Mouse (Mus musculus) forebrain, embryonic 10.5 days (tissue): ENCODE results near the gene Tmem121b. TPM values are rescaled to one million over a fixed set of nuclear protein-coding genes. Genes with fewer than 3 reads are reported as not detected.
A peak's percentile ranks its signal among the peaks of the same experiment; 100 is the strongest.

ENCODE experiments used
- DNase-seq: peaks from one replicate; pipeline ENCODE4 v3.0.0-alpha.2; 2017; ENCODE audit warnings: low spot score; ENCODE audit errors: extremely low spot score
- H3K27ac ChIP-seq: fragments of 300-500 bp; sonication (generic); 2 replicates; pipeline ENCODE4 v1.5.1; 2016; ENCODE audit warnings: mild to moderate bottlenecking
- H3K27me3 ChIP-seq: fragments of 300-500 bp; sonication (generic); 2 replicates; pipeline ENCODE4 v1.6.1; 2016; ENCODE audit warnings: mild to moderate bottlenecking; ENCODE audit not compliant: poor library complexity, severe bottlenecking
- H3K36me3 ChIP-seq: fragments of 300-500 bp; sonication (generic); replicated peaks from 2 replicates; pipeline ENCODE4 v1.6.1; 2016; ENCODE audit warnings: mild to moderate bottlenecking, moderate library complexity
- H3K4me1 ChIP-seq: fragments of 300-500 bp; sonication (generic); 2 replicates; pipeline ENCODE4 v1.6.1; 2016
- H3K4me3 ChIP-seq: fragments of 300-500 bp; sonication (generic); 2 replicates; pipeline ENCODE4 v1.5.1; 2016; ENCODE audit warnings: mild to moderate bottlenecking, moderate library complexity
- H3K9me3 ChIP-seq: fragments of 300-500 bp; sonication (generic); 2 replicates; pipeline ENCODE4 v1.6.1; 2016; ENCODE audit warnings: mild to moderate bottlenecking, moderate library complexity
- WGBS: fragments of 180-500 bp; shearing (Covaris S2); methylation state at CpG from one replicate; pipeline ENCODE4 v1.1.7; 2016; 5-methylcytosine and 5-hydroxymethylcytosine counted together
- polyA plus RNA-seq: library from polyadenylated mRNA; unstranded; fragments of >200 nt; fragmentation: Nextera tagmentation; extraction: Ambion mirVana; gene quantifications from 2 replicates; pipeline ENCODE4 v1.2.1, GENCODE M21; 2016

Gene Tmem121b
- polyA plus RNA-seq, 1 experiment from 2014 or later, result 0.47 TPM

DNA sequence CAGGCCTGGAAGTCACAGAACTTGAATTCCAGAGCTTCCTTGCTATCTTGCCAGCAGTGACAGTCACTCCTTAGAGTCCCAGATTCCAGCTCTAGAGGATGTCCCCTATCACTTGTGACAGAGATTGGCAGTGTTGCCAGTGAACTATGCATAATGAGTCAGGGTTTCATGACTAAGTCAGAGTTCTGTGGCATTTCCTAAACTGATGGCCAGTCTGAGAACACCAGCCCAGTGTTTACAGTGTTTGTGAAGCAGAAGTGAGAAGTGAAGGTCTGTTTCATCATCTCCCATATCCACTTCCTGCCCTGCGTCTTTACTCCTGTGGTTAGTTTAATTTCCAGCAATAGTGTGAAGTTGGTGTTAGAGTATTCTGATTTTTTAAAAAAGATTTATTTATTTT lies 22.9 kb downstream of the Tmem121b start:
- peaks cover 31% of the 10 kb centered on the region for H3K4me1 ChIP-seq
- DNase-seq, result no peak
- H3K36me3 ChIP-seq, result no peaks in the 10 kb centered on the region
- peaks cover 7% of the 10 kb centered on the region for H3K27me3 ChIP-seq
- H3K9me3 ChIP-seq, result no peaks in the 10 kb centered on the region
- H3K4me3 ChIP-seq, result no peak overlapping the region
- no peak overlapping the region for H3K27ac ChIP-seq
- 93% methylated on average over 1 of the region's 1 CpGs for WGBS

DNA sequence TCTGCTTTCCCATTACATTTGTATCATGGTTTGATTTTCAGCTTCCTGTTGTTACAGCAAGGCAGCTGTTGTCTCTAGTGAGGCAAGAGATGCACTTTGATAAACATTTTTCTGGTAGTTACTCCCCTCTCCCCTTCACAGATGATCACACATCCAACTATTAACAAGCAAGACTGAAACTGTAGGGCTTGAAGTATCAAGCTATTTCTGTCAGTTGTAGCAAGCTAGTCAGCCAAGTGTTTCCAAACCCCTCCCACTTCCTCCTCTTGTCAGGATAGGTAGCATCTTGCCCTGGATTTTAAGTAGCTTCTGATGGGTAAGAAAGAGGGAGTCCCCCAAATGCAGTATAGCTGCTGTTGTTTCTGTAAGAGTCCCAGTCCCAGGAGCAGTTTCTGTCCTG lies 23.8 kb downstream of the Tmem121b start:
- Histone ChIP-seq H3K27ac (no peak overlapping the region), H3K4me3 (no peak overlapping the region), H3K4me1 (peaks cover 31% of the 10 kb centered on the region), H3K36me3 (no peaks in the 10 kb centered on the region), H3K9me3 (no peaks in the 10 kb centered on the region), H3K27me3 (peaks cover 16% of the 10 kb centered on the region)
- no peak for DNase-seq

DNA sequence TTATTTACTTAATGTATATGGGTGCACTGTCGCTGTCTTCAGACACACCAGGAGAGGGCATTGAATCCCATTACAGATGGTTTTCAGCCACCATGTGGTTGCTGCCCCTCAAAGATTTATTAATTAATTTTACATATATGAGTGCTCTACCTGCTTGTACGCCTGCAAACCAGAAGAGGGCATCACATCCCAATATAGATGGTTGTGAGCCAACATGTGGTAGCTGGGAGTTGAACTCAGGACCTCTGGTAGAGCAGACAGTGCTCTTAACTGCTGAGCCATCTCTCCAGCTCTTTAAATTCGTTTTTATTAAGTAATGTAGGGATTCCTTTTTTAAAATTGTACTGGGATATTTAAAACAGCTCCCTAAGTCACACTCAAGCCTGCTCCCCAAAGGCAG lies 24.3 kb downstream of the Tmem121b start:
- H3K4me3 ChIP-seq, result no peak overlapping the region
- 68% methylated on average over 3 of the region's 3 CpGs for WGBS

DNA sequence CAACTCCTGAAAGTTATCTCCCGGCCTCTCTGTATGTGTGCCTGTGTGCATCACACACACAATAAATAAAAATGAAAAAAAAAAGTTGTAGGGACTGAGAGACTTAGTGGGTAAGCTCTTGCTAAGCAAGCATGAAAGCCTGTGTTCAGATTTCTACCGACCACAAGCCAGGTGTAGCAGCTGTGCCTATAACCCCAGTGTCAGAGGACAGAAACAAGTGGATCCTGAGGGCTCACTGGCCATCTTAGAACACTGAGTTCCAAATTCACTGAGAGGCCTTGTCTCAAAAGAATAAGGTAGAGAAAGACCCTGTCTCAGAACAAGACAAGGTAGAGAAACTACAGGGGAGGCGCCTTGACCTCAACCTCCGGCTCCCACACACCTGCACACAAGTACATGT lies 25.3 kb downstream of the Tmem121b start:
- no peak for DNase-seq
- no peaks in the 10 kb centered on the region for H3K36me3 ChIP-seq
- peaks cover 31% of the 10 kb centered on the region for H3K27me3 ChIP-seq
- H3K4me1 ChIP-seq, result peaks cover 36% of the 10 kb centered on the region
- H3K9me3 ChIP-seq, result no peaks in the 10 kb centered on the region
- no peak overlapping the region for H3K27ac ChIP-seq
- no peak overlapping the region for H3K4me3 ChIP-seq
- WGBS, result 91% methylated on average over 4 of the region's 4 CpGs

More for the DNA sequence above, 24.3 kb downstream of the Tmem121b start:
- DNase-seq, result no peak
- Histone ChIP-seq H3K9me3 (no peaks in the 10 kb centered on the region), H3K36me3 (no peaks in the 10 kb centered on the region), H3K27me3 (peaks cover 21% of the 10 kb centered on the region), H3K4me1 (peaks cover 35% of the 10 kb centered on the region), H3K27ac (no peak overlapping the region)

DNA sequence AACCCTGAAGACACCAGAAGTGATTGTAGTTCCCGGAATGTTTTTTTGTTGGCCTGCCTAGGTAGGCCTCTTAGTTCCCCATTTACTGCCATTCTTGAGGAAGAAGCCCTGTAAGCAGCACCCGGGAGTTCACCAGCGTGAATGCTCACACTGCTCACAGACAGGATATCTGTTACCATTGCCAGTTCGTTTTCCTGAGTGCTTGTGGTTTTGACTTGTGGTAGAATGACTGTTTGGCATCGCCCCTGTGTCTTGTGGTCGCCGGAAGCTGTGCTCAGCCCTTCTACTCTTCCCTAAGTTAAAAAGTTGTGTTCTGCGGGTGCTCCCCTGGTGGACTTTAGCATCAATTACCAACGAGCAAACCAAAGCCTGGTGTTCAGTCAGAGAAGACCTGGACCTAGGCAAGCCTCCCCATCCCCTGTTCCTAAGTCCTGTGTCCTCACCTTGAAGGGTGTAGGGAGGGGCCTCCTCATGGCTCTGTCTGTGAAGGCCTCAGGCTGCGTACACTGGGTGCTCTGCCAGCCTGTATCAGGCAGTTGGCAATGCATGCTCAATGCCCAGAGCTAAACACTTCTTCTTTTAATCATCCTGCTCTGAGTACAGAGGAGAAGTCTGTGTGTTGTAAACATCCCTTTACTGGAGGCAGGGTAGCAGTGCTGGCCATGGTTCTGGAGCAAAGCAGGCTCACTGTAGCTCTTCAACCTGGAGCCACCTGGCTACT lies 26.8 kb downstream of the Tmem121b start:
- Histone ChIP-seq H3K27ac (no peak overlapping the region), H3K4me1 (peaks cover 25% of the 10 kb centered on the region), H3K4me3 (no peak overlapping the region), H3K36me3 (no peaks in the 10 kb centered on the region), H3K27me3 (peaks cover 46% of the 10 kb centered on the region), H3K9me3 (no peaks in the 10 kb centered on the region)
- WGBS, result 79% methylated on average over 10 of the region's 10 CpGs
- DNase-seq, result no peak

DNA sequence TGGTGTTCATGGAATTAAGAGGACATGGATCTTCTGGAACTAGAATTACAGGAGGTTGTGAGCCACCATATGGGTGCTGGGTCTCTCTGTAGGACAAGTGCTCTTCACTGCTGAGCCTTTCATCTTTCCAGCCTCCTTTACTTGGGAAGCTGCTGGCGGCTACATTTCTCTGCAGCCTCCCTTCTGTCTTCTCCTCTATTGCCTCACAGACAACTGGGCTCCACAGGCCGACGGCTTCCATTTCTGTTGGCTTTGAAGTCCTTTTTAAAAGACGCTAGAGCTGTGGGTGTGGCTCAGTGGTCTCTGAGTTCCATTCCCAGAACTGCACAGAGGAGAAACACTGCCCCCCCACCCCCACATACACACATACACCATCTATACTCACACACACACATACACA lies 28.2 kb downstream of the Tmem121b start:
- DNase-seq, result no peak
- 58% methylated on average over 4 of the region's 4 CpGs for WGBS

DNA sequence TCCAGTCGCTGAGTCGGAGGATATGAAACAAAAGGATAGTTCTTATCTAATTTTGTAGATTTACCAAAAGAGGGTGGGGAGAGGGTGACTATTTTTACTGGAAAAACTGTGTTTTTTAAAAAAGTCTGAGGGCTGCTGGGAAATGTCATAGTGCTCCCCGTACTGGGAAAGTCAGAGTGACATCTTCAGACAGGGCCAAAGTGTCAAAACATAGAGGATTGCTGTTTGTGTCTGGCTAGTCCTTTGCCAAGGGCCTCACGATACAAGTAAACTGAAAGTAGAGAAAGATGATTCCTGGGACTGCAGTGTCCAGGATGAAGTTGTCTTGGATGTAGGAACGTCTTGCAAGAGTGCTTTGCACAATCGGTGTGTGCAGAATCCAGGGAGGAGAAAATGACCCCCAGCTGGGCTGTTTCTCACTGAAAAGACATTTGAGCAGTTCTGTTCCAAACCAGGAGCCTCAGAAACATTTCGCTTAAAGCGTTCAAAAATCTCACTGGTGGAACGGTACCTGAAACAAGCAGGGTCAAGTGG lies 29.1 kb downstream of the Tmem121b start:
- WGBS, result 62% methylated on average over 9 of the region's 9 CpGs
- H3K27me3 ChIP-seq, result peaks cover 54% of the 10 kb centered on the region
- no peaks in the 10 kb centered on the region for H3K9me3 ChIP-seq
- H3K27ac ChIP-seq, result no peak overlapping the region
- no peak for DNase-seq
- peak overlapping the region; percentile 70 for H3K4me3 ChIP-seq
- H3K36me3 ChIP-seq, result no peaks in the 10 kb centered on the region
- H3K4me1 ChIP-seq, result peaks cover 19% of the 10 kb centered on the region

More for the DNA sequence above, 28.2 kb downstream of the Tmem121b start:
- Histone ChIP-seq H3K36me3 (no peaks in the 10 kb centered on the region), H3K9me3 (no peaks in the 10 kb centered on the region), H3K4me3 (no peak overlapping the region), H3K27ac (no peak overlapping the region), H3K4me1 (peaks cover 19% of the 10 kb centered on the region), H3K27me3 (peaks cover 54% of the 10 kb centered on the region)

DNA sequence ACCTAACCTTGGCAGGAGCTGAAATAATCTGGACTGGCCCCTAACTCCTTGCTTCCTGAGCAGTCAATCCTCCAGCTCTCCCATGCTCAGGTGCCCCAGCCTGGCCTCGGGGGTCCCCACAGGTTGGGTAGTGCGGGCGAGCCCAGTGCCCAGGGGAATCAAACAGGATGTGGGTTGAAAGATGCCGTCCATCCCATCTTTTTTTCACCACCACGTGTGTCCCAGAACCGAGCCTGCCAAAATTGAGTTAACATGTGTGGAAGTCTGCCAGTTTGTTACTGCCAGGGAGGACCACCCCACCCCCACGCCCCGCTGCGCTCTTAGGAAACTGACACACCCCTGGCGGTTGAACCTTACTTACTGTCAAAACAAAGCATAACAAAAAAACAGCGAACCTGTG lies 29.7 kb downstream of the Tmem121b start:
- H3K4me3 ChIP-seq, result peak overlapping the region; percentile 70
- H3K9me3 ChIP-seq, result no peaks in the 10 kb centered on the region
- no peak for DNase-seq
- H3K36me3 ChIP-seq, result no peaks in the 10 kb centered on the region
- peaks cover 54% of the 10 kb centered on the region for H3K27me3 ChIP-seq
- no peak overlapping the region for H3K27ac ChIP-seq
- H3K4me1 ChIP-seq, result peaks cover 19% of the 10 kb centered on the region
- WGBS, result 12% methylated on average over 11 of the region's 11 CpGs

DNA sequence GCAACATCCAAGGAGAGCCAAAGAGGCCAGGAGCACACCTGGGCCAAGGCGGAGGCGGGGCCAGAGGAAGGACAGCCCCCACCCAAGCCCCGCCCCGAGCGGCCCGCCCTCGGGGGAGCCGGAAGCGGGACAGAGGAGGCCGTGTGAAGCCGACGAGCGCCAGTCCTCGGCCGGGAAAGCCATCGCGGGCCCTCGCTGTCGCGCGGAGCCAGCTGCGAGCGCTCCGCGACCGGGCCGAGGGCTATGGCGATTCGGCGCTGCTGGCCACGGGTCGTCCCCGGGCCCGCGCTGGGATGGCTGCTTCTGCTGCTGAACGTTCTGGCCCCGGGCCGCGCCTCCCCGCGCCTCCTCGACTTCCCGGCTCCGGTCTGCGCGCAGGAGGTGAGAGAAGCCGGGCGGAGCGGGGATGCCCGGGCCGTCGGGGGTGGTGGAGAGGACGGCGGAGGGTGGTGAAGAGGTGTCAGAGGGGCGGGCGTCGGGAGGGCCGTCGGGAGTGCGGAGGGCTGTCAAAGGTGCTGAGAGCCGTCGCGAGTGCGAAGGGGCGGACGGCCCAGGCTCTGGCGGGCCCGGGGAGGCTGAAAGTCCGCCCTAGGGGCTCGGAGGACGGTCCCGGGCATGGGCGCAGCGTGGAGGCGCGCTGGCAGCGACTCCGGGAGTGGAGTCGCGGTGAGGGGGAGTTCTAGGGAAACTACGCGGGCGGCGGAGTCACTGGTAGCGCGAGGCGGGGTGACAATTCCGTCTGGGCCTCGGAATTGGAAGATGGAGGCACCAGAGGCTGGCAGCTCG lies 30.3 kb downstream of the Tmem121b start, which contains the start of gene Il17ra:
TSS of gene Il17ra (plus strand) at position 162 of the 786 bp plus-strand sequence.
- Histone ChIP-seq H3K27ac (peak within 1 kb of the TSS; percentile 78), H3K4me3 (peak within 1 kb of the TSS; percentile 70), H3K9me3 (no peaks in the 10 kb centered on the region), H3K36me3 (no peaks in the 10 kb centered on the region), H3K27me3 (peaks cover 54% of the 10 kb centered on the region), H3K4me1 (peaks cover 19% of the 10 kb centered on the region)
- peak; percentile 69 for DNase-seq
- WGBS, result under 1% methylated on average over 90 of the region's 90 CpGs

DNA sequence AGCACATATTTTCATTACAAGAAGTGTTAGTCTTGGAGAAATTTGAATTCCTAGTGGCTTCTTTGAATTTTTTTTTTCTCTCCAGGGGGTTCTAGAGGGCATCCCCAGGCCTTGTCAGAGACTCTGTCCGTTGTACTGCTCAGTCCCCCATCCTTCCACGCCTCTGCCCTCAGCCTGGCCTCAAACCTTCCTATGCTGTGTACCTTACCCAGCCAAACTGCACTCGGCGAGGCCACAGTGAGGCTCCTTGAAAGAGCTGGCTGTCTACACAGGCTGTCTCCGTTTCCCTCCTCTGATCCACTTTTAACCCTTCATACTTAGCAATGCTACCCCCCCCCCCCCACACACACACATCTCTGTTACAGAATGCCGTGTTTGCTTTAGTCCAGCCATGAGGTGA lies 31.4 kb downstream of the Tmem121b start:
- Histone ChIP-seq H3K27ac (no peak overlapping the region), H3K9me3 (no peaks in the 10 kb centered on the region), H3K4me1 (peaks cover 19% of the 10 kb centered on the region), H3K4me3 (no peak overlapping the region), H3K36me3 (no peaks in the 10 kb centered on the region), H3K27me3 (peaks cover 54% of the 10 kb centered on the region)
- WGBS, result 53% methylated on average over 6 of the region's 6 CpGs
- DNase-seq, result no peak

DNA sequence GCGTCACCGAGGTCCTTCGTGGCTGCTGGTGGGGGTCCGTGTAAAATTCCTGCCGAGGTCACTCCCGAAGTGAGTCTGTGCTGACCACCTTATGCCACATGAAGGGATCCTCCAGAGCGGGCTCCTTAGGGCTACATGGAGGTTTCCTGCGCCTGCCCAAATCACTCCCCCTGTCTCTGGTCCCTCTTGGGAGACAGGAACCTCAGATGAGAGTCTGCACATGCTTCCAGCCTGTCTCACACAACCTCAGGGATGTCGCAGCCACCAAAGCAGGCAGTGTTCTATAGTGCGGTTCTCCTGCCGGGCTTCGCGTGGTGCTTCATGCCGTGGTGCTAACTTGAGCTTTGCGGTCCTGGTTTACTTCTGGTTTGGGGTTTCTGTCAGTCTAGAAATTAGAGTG lies 32.4 kb downstream of the Tmem121b start:
- H3K27me3 ChIP-seq, result peaks cover 48% of the 10 kb centered on the region
- DNase-seq, result no peak
- H3K27ac ChIP-seq, result no peak overlapping the region
- H3K4me3 ChIP-seq, result no peak overlapping the region
- WGBS, result 69% methylated on average over 15 of the region's 15 CpGs
- no peaks in the 10 kb centered on the region for H3K9me3 ChIP-seq
- peaks cover 19% of the 10 kb centered on the region for H3K4me1 ChIP-seq
- no peaks in the 10 kb centered on the region for H3K36me3 ChIP-seq

DNA sequence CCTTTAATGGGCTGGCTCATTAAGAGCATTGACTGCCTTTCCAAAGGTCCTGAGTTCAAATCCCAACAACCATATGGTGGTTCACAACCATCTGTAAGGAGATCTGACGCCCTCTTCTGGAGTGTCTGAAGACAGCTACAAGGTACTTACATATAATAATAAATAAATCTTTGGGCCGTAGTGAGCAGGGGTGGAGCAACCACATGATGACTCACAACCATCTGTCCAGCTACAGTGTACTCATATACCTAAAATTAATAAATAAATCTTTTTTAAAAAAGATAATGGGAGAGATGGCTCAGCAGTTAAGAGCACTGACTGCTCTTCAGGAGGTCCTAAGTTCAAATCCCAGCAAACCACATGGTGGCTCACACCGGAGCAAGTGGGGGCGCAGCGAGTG lies 35.9 kb downstream of the Tmem121b start:
- Histone ChIP-seq H3K27me3 (peaks cover 18% of the 10 kb centered on the region), H3K27ac (no peak overlapping the region), H3K36me3 (no peaks in the 10 kb centered on the region), H3K4me3 (no peak overlapping the region), H3K9me3 (no peaks in the 10 kb centered on the region), H3K4me1 (no peaks in the 10 kb centered on the region; the same call in 1 of the 2 replicates)
- no peak for DNase-seq
- WGBS, result 90% methylated on average over 5 of the region's 5 CpGs

DNA sequence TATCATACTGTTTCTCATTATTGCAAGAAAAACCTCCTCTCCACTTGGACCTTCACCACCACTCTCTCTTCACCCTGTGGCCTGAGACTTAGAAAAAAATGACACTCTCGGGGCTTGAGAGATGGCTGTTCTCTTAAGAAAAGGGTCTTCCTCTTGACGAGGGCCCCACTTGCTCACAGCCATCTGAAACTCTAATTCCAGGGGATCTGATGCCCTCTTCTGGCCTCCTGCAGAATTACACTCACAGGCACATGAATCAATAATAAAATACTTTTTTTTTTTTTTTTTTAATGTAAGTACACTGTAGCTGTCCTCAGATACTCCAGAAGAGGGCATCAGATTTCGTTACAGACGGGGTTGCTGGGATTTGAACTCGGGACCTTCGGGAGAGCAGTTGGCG lies 36.5 kb downstream of the Tmem121b start:
- WGBS, result 70% methylated on average over 7 of the region's 7 CpGs
- no peak overlapping the region for H3K4me3 ChIP-seq
- H3K9me3 ChIP-seq, result no peaks in the 10 kb centered on the region
- DNase-seq, result no peak
- peaks cover 12% of the 10 kb centered on the region for H3K27me3 ChIP-seq
- no peak overlapping the region for H3K27ac ChIP-seq
- H3K36me3 ChIP-seq, result no peaks in the 10 kb centered on the region
- H3K4me1 ChIP-seq, result no peaks in the 10 kb centered on the region
